Mouse (Mus musculus) stomach, embryonic 14.5 days (tissue): ENCODE measurements around the gene Nrg3. TPM values are rescaled to one million over a fixed set of nuclear protein-coding genes. Genes with fewer than 3 reads are reported as not detected.

Experiments
- ATAC-seq: fragments of 200-750 bp; cut with Nextera tagmentation; 2 replicates; pipeline ENCODE4 v1.8.0; 2017; ENCODE audit warnings: low read depth, moderate TSS enrichment; ENCODE audit not compliant: insufficient number of reproducible peaks, insufficient read depth, low FRiP score
- H3K27ac ChIP-seq: fragments of 300-500 bp; sonication (generic); 2 replicates; pipeline ENCODE4 v1.5.1; 2014; ENCODE audit warnings: mild to moderate bottlenecking, low read length, moderate library complexity, mixed read lengths
- H3K27me3 ChIP-seq: fragments of 300-500 bp; sonication (generic); 2 replicates; pipeline ENCODE4 v1.6.1; 2014; ENCODE audit warnings: low read length, control low read depth, mixed read lengths; ENCODE audit not compliant: control insufficient read depth, insufficient read depth
- H3K36me3 ChIP-seq: fragments of 300-500 bp; sonication (generic); 2 replicates; pipeline ENCODE4 v1.6.1; 2014; ENCODE audit warnings: mild to moderate bottlenecking, control low read depth, low read length, moderate library complexity, mixed read lengths; ENCODE audit not compliant: control insufficient read depth, insufficient read depth
- H3K4me1 ChIP-seq: fragments of 300-500 bp; sonication (generic); 2 replicates; pipeline ENCODE4 v1.6.1; 2014; ENCODE audit warnings: low read length, control low read depth, mixed read lengths; ENCODE audit not compliant: control insufficient read depth, insufficient read depth
- H3K4me2 ChIP-seq: fragments of 300-500 bp; sonication (generic); replicated peaks from 2 replicates; pipeline ENCODE4 v1.6.1; 2014; ENCODE audit warnings: low read depth, low read length, control low read depth
- H3K4me3 ChIP-seq: fragments of 300-500 bp; sonication (generic); 2 replicates; pipeline ENCODE4 v1.5.1; 2014; ENCODE audit warnings: low read depth, low read length, control low read depth
- H3K9ac ChIP-seq: fragments of 300-500 bp; sonication (generic); replicated peaks from 2 replicates; pipeline ENCODE4 v1.6.1; 2014; ENCODE audit warnings: low read depth, mild to moderate bottlenecking, control low read depth, low read length, moderate library complexity, mixed read lengths
- H3K9me3 ChIP-seq: fragments of 300-500 bp; sonication (generic); 2 replicates; pipeline ENCODE4 v1.6.1; 2016; ENCODE audit warnings: low read depth, low read length, control low read depth; ENCODE audit not compliant: control insufficient read depth
- WGBS: fragments of 180-500 bp; shearing (Covaris S2); extraction: QIAGEN DNeasy Blood & Tissue Kit; methylation state at CpG from one replicate; pipeline ENCODE4 v1.1.7; 2014; 5-methylcytosine and 5-hydroxymethylcytosine counted together
- polyA plus RNA-seq: library from polyadenylated mRNA; unstranded; fragments of >200 nt; fragmentation: Nextera tagmentation; extraction: Ambion mirVana; gene quantifications from 2 replicates; pipeline ENCODE4 v1.2.1, GENCODE M21; 2014

The Nrg3 gene
- 1.1 and 1.4 TPM in 2 replicates for polyA plus RNA-seq

GRCm38 (mm10) chr14:39472790-39473761 is at the start of gene Nrg3:
Gene Nrg3 (minus strand): TSS chr14:39473088.
- Histone ChIP-seq H3K4me2 (peak within 1 kb of the TSS; percentile 85), H3K4me3 (peak within 1 kb of the TSS; percentile 32), H3K4me1 (peaks cover 6% of the 10 kb centered on the region; the same call in 1 of the 2 replicates), H3K9me3 (no peaks in the 10 kb centered on the region), H3K9ac (no peak within 1 kb of the TSS), H3K27me3 (peaks cover 43% of the 10 kb centered on the region), H3K36me3 (no peaks in the 10 kb centered on the region), H3K27ac (no peak within 1 kb of the TSS)
- peak; percentile 85 for ATAC-seq
- WGBS: under 1% methylated on average over 64 of the region's 121 CpGs

GRCm38 (mm10) chr14:39508956-39509355 is 36.1 kb upstream of the Nrg3 start:
- WGBS: 84% methylated on average over 1 of the region's 1 CpGs

GRCm38 (mm10) chr14:39473771-39474211 is 903 bp upstream of the Nrg3 start:
- Histone ChIP-seq H3K27me3 (peaks cover 43% of the 10 kb centered on the region), H3K27ac (no peak overlapping the region), H3K9me3 (no peaks in the 10 kb centered on the region), H3K36me3 (no peaks in the 10 kb centered on the region), H3K4me1 (peaks cover 6% of the 10 kb centered on the region; the same call in 1 of the 2 replicates), H3K4me2 (peak overlapping the region; percentile 85), H3K9ac (no peak overlapping the region), H3K4me3 (peak overlapping the region; percentile 32)
- no peak for ATAC-seq
- WGBS: 2% methylated on average over 27 of the region's 27 CpGs

More at GRCm38 (mm10) chr14:39508956-39509355, 36.1 kb upstream of the Nrg3 start:
- Histone ChIP-seq H3K4me1 (no peaks in the 10 kb centered on the region), H3K4me2 (no peak overlapping the region), H3K27me3 (no peaks in the 10 kb centered on the region), H3K36me3 (no peaks in the 10 kb centered on the region), H3K4me3 (no peak overlapping the region), H3K27ac (no peak overlapping the region), H3K9me3 (no peaks in the 10 kb centered on the region), H3K9ac (no peak overlapping the region)
- ATAC-seq: no peak

GRCm38 (mm10) chr14:39472146-39472751 is 639 bp downstream of the Nrg3 start:
- H3K27me3 ChIP-seq: peaks cover 43% of the 10 kb centered on the region
- no peaks in the 10 kb centered on the region for H3K36me3 ChIP-seq
- no peak overlapping the region for H3K9ac ChIP-seq
- 0 out of 2 replicates have a peak, but pooled peaks have one; percentile 34 for ATAC-seq
- 5% methylated on average over 56 of the region's 56 CpGs for WGBS
- peak overlapping the region; percentile 85 for H3K4me2 ChIP-seq
- no peaks in the 10 kb centered on the region for H3K9me3 ChIP-seq
- H3K4me3 ChIP-seq: peak overlapping the region; percentile 32
- peaks cover 6% of the 10 kb centered on the region; the same call in 1 of the 2 replicates for H3K4me1 ChIP-seq
- H3K27ac ChIP-seq: no peak overlapping the region

- no peak overlapping the region for H3K4me3 ChIP-seq
- peaks cover 6% of the 10 kb centered on the region; the same call in 1 of the 2 replicates for H3K4me1 ChIP-seq
- no peak overlapping the region for H3K4me2 ChIP-seq
- H3K9ac ChIP-seq: no peak overlapping the region
- peaks cover 43% of the 10 kb centered on the region for H3K27me3 ChIP-seq
- WGBS: 10% methylated on average over 12 of the region's 12 CpGs
- H3K9me3 ChIP-seq: no peaks in the 10 kb centered on the region
- no peak for ATAC-seq
- H3K27ac ChIP-seq: no peak overlapping the region
- no peaks in the 10 kb centered on the region for H3K36me3 ChIP-seq
Measured at GRCm38 (mm10) chr14:39471236-39471981, 1.5 kb downstream of the Nrg3 start.

- Histone ChIP-seq H3K27me3 (no peaks in the 10 kb centered on the region), H3K9me3 (no peaks in the 10 kb centered on the region), H3K27ac (no peak overlapping the region), H3K9ac (no peak overlapping the region), H3K4me3 (no peak overlapping the region), H3K4me1 (no peaks in the 10 kb centered on the region), H3K36me3 (no peaks in the 10 kb centered on the region), H3K4me2 (no peak overlapping the region)
- WGBS: 80% methylated on average over 1 of the region's 1 CpGs
- ATAC-seq: no peak
Measured at GRCm38 (mm10) chr14:39445501-39445900, 27.4 kb downstream of the Nrg3 start.

- Histone ChIP-seq H3K4me1 (no peaks in the 10 kb centered on the region), H3K9ac (no peak overlapping the region), H3K4me2 (no peak overlapping the region), H3K4me3 (no peak overlapping the region), H3K27ac (no peak overlapping the region), H3K9me3 (no peaks in the 10 kb centered on the region), H3K27me3 (no peaks in the 10 kb centered on the region), H3K36me3 (no peaks in the 10 kb centered on the region)
- no peak for ATAC-seq
- 85% methylated on average over 5 of the region's 5 CpGs for WGBS
Measured at GRCm38 (mm10) chr14:39428503-39428902, 44.4 kb downstream of the Nrg3 start.

- Histone ChIP-seq H3K36me3 (no peaks in the 10 kb centered on the region), H3K9ac (no peak overlapping the region), H3K27me3 (no peaks in the 10 kb centered on the region), H3K4me1 (no peaks in the 10 kb centered on the region), H3K27ac (no peak overlapping the region), H3K9me3 (no peaks in the 10 kb centered on the region), H3K4me2 (no peak overlapping the region), H3K4me3 (no peak overlapping the region)
- 70% methylated on average over 1 of the region's 1 CpGs for WGBS
- no peak for ATAC-seq
Measured at GRCm38 (mm10) chr14:39421874-39422273, 51.0 kb downstream of the Nrg3 start.
